Mouse (Mus musculus) stomach, embryonic 16.5 days (tissue): ENCODE results near the gene Rasl11a. TPM values are rescaled to one million over a fixed set of nuclear protein-coding genes. Genes with fewer than 3 reads are reported as not detected.

ENCODE experiments used
- ATAC-seq: fragments of 200-750 bp; cut with Nextera tagmentation; 2 replicates; pipeline ENCODE4 v1.8.0; 2017; ENCODE audit warnings: moderate number of reproducible peaks, moderate TSS enrichment; ENCODE audit not compliant: insufficient read depth, low FRiP score
- H3K27ac ChIP-seq: fragments of 300-500 bp; sonication (generic); 2 replicates; pipeline ENCODE4 v1.5.1; 2014; ENCODE audit warnings: low read length
- H3K27me3 ChIP-seq: fragments of 300-500 bp; sonication (generic); 2 replicates; pipeline ENCODE4 v1.6.1; 2014; ENCODE audit warnings: low read length, control low read depth, mixed read lengths; ENCODE audit not compliant: control insufficient read depth, insufficient read depth
- H3K36me3 ChIP-seq: fragments of 300-500 bp; sonication (generic); 2 replicates; pipeline ENCODE4 v1.6.1; 2014; ENCODE audit warnings: low read length; ENCODE audit not compliant: control insufficient read depth, insufficient read depth
- H3K4me1 ChIP-seq: fragments of 300-500 bp; sonication (generic); 2 replicates; pipeline ENCODE4 v1.6.1; 2014; ENCODE audit warnings: low read length, control low read depth, mixed read lengths; ENCODE audit not compliant: control insufficient read depth, insufficient read depth
- H3K4me2 ChIP-seq: fragments of 300-500 bp; sonication (generic); 2 replicates; pipeline ENCODE4 v1.6.1; 2014; ENCODE audit warnings: low read depth, low read length, mixed read lengths
- H3K4me3 ChIP-seq: fragments of 300-500 bp; sonication (generic); replicated peaks from 2 replicates; pipeline ENCODE4 v1.5.1; 2014; ENCODE audit warnings: mild to moderate bottlenecking, low read length
- H3K9ac ChIP-seq: fragments of 300-500 bp; sonication (generic); 2 replicates; pipeline ENCODE4 v1.6.1; 2014; ENCODE audit warnings: low read length
- H3K9me3 ChIP-seq: fragments of 300-500 bp; sonication (generic); replicated peaks from 2 replicates; pipeline ENCODE4 v1.6.1; 2016; ENCODE audit warnings: low read length, control low read depth; ENCODE audit not compliant: control insufficient read depth
- WGBS: fragments of 180-500 bp; shearing (Covaris S2); extraction: QIAGEN DNeasy Blood & Tissue Kit; methylation state at CpG from one replicate; pipeline ENCODE4 v1.1.7; 2014; 5-methylcytosine and 5-hydroxymethylcytosine counted together
- polyA plus RNA-seq: library from polyadenylated mRNA; unstranded; fragments of >200 nt; fragmentation: Nextera tagmentation; extraction: Ambion mirVana; gene quantifications from 2 replicates; pipeline ENCODE4 v1.2.1, GENCODE M21; 2015

Gene Rasl11a
- polyA plus RNA-seq, 1 experiment from 2014 or later = 14.1 TPM

- WGBS = 47% methylated on average over 12 of the region's 12 CpGs
- Histone ChIP-seq H3K4me1 (peaks cover 12% of the 10 kb centered on the region), H3K27ac (no peak overlapping the region), H3K4me2 (no peak overlapping the region), H3K4me3 (no peak overlapping the region), H3K9me3 (no peaks in the 10 kb centered on the region), H3K27me3 (no peaks in the 10 kb centered on the region), H3K36me3 (peaks cover 21% of the 10 kb centered on the region), H3K9ac (no peak overlapping the region)
- no peak for ATAC-seq
Observed at GRCm38 (mm10) chr5:146838836-146839648, 5.8 kb upstream of the Rasl11a start.

DNA sequence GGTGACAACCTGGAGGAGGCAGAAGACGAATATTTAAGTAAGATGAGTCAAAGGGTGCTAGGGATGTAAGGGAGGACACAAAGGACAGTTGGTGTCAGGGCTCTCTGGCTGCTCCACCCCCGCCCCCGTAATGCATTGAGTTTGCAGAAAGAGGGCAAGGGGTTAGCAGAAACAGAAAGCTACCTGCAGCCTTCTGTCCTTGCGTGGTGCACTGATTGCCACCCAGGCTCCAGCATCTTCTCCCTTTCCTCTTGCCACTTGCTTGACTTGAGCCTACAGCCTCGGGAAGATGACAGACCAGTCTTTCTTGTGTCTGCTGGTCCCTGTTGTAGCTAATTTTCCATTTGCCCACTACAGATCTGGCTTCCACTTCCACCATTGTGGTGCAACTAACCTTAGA lies 5.1 kb upstream of the Rasl11a start:
- WGBS = 50% methylated on average over 5 of the region's 5 CpGs
- no peaks in the 10 kb centered on the region for H3K9me3 ChIP-seq
- 0 out of 2 replicates have a peak, but pooled peaks cover 5% of the 10 kb centered on the region for H3K4me1 ChIP-seq
- no peak overlapping the region for H3K9ac ChIP-seq
- H3K27ac ChIP-seq = no peak overlapping the region
- H3K4me3 ChIP-seq = no peak overlapping the region
- H3K4me2 ChIP-seq = no peak overlapping the region
- H3K27me3 ChIP-seq = no peaks in the 10 kb centered on the region
- ATAC-seq = no peak
- peaks cover 19% of the 10 kb centered on the region for H3K36me3 ChIP-seq

DNA sequence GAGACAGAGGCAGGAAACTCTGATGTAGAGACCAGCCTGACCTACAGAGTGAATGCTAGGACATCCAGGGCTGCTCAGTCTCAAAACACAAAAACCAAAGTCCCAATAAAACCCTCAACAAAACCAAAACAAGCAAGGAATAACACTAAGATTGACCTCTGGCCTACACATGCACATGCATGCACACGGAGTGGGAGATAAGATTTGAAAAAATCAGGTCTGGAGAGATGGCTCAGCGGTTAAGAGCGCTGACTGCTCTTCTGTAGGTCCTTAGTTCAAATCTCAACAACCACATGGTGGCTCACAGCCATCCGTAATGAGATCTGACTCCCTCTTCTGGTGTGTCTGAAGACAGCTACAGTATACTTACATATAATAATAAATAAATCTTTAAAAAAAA lies 4.4 kb upstream of the Rasl11a start:
- Histone ChIP-seq H3K4me3 (no peak overlapping the region), H3K4me2 (no peak overlapping the region), H3K9me3 (no peaks in the 10 kb centered on the region), H3K27ac (no peak overlapping the region), H3K4me1 (no peaks in the 10 kb centered on the region), H3K27me3 (no peaks in the 10 kb centered on the region), H3K36me3 (peaks cover 14% of the 10 kb centered on the region), H3K9ac (no peak overlapping the region)
- 71% methylated on average over 4 of the region's 4 CpGs for WGBS
- ATAC-seq = no peak

- Histone ChIP-seq H3K27me3 (no peaks in the 10 kb centered on the region), H3K27ac (no peak overlapping the region), H3K9ac (no peak overlapping the region), H3K4me1 (peaks cover 9% of the 10 kb centered on the region), H3K36me3 (peaks cover 6% of the 10 kb centered on the region; the same call in 1 of the 2 replicates), H3K9me3 (no peaks in the 10 kb centered on the region), H3K4me2 (no peak overlapping the region), H3K4me3 (no peak overlapping the region)
- no peak for ATAC-seq
- WGBS = 74% methylated on average over 5 of the region's 5 CpGs
Observed at GRCm38 (mm10) chr5:146841301-146841700, 3.6 kb upstream of the Rasl11a start.

- H3K4me3 ChIP-seq = no peak overlapping the region
- no peak for ATAC-seq
- no peaks in the 10 kb centered on the region for H3K9me3 ChIP-seq
- no peak overlapping the region for H3K4me2 ChIP-seq
- H3K4me1 ChIP-seq = peaks cover 10% of the 10 kb centered on the region
- H3K27ac ChIP-seq = no peak overlapping the region
- H3K9ac ChIP-seq = no peak overlapping the region
- whole genome bisulfite sequencing = 79% methylated on average over 4 of the region's 4 CpGs
- no peaks in the 10 kb centered on the region for H3K27me3 ChIP-seq
- no peaks in the 10 kb centered on the region for H3K36me3 ChIP-seq
Observed at GRCm38 (mm10) chr5:146841996-146842395, 2.9 kb upstream of the Rasl11a start.

DNA sequence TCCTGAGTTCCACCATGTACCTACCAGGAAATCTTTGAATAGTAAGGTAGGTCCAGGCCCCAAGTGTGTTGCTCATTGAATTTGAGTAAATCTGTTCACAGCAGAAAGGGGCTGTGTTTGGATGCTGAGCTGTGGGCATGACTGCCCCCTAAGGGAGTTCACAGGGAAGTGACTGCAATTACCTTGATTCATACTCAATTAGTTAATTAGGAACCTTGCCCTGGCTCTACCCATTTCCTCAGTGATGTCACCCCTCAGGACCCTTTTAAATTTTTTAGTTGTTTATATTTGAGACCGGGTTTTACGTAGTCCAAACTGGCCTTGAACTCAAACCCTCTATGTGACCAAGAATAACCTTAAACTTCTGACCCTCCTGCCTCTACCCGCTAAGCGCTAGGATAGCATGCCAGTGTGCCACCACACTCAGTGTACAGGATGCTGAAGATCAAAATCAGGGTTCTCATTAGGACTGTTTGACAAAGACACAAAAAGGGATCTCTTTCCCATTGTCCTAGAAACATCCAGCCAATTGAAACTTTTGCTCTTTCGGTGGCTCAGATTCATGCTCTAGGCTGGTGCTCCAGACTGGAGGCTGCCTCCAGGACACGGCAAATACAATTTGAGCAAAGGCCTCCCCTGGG lies 450 bp upstream of the Rasl11a start:
- no peak for ATAC-seq
- Histone ChIP-seq H3K27ac (peak overlapping the region; percentile 62), H3K9ac (peak overlapping the region; percentile 71), H3K4me3 (peak overlapping the region; percentile 62), H3K4me2 (peak overlapping the region; percentile 97), H3K4me1 (peaks cover 10% of the 10 kb centered on the region), H3K27me3 (no peaks in the 10 kb centered on the region), H3K36me3 (no peaks in the 10 kb centered on the region), H3K9me3 (no peaks in the 10 kb centered on the region)
- 15% methylated on average over 6 of the region's 6 CpGs for WGBS

- no peak overlapping the region for H3K9ac ChIP-seq
- H3K4me2 ChIP-seq = peak overlapping the region; percentile 97; the same call in 1 of the 2 replicates
- H3K27me3 ChIP-seq = no peaks in the 10 kb centered on the region
- no peaks in the 10 kb centered on the region for H3K36me3 ChIP-seq
- no peak for ATAC-seq
- H3K9me3 ChIP-seq = no peaks in the 10 kb centered on the region
- 23% methylated on average over 2 of the region's 2 CpGs for WGBS
- peaks cover 10% of the 10 kb centered on the region for H3K4me1 ChIP-seq
- peak overlapping the region; percentile 63 for H3K27ac ChIP-seq
- peak overlapping the region; percentile 62; the same call in 1 of the 2 replicates for H3K4me3 ChIP-seq
Observed at GRCm38 (mm10) chr5:146846489-146846888, 1.6 kb downstream of the Rasl11a start.

DNA sequence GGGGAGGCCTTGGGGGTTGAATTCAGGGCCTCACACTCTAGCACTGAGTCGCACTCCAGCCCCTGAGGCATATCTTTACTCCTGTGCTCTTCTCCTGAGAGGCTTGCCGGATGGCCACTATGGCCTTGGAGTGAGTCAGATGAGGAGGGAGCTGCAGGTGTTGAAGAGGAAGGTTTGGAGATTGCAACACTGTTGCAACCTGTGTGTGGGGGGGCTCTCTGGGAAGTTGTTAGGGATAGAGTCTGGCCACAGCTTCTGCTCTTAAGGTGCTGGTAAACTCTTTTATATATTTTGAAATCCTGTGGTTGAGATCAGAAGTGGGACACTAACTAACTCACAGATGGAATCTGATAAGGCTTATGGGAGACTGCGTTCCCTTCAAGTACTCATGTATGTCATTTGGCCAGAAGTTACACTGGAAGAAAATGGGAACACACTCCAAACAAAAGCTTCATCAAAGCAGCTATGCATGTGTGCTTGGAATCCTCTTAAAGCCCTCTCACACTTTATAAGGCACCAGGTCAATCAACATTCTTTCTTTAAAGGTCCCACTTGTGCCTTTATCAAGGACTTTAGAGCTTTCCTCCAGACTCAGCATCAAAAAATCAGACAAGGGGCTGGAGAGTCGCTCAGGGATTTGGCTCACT lies 4.2 kb downstream of the Rasl11a start:
- 86% methylated on average over 4 of the region's 4 CpGs for WGBS
- no peak for ATAC-seq

GRCm38 (mm10) chr5:146856106-146856505 lies 11.2 kb downstream of the Rasl11a start:
- H3K27me3 ChIP-seq = no peaks in the 10 kb centered on the region
- H3K9me3 ChIP-seq = no peaks in the 10 kb centered on the region; the same call in 1 of the 2 replicates
- H3K36me3 ChIP-seq = no peaks in the 10 kb centered on the region
- no peak overlapping the region for H3K27ac ChIP-seq
- H3K4me3 ChIP-seq = no peak overlapping the region
- H3K4me1 ChIP-seq = 0 out of 2 replicates have a peak, but pooled peaks cover 2% of the 10 kb centered on the region
- no peak overlapping the region for H3K4me2 ChIP-seq
- no peak for ATAC-seq
- H3K9ac ChIP-seq = no peak overlapping the region
- 91% methylated on average over 3 of the region's 3 CpGs for WGBS

More for the DNA sequence above, 4.2 kb downstream of the Rasl11a start:
- no peaks in the 10 kb centered on the region for H3K27me3 ChIP-seq
- H3K9me3 ChIP-seq = no peaks in the 10 kb centered on the region
- no peaks in the 10 kb centered on the region for H3K36me3 ChIP-seq
- H3K4me1 ChIP-seq = peaks cover 10% of the 10 kb centered on the region
- no peak overlapping the region for H3K4me2 ChIP-seq
- H3K9ac ChIP-seq = no peak overlapping the region
- no peak overlapping the region for H3K27ac ChIP-seq
- H3K4me3 ChIP-seq = no peak overlapping the region
